Mouse (Mus musculus) brown adipose tissue, adult 24 weeks (tissue): ENCODE results near the gene Sebox. TPM values are rescaled to one million over a fixed set of nuclear protein-coding genes. Genes with fewer than 3 reads are reported as not detected.

Experiments
- H3K27ac ChIP-seq: fragments of 200-500 bp; replicated peaks from 2 replicates; pipeline ENCODE4 v1.5.1; 2012; ENCODE audit warnings: low read depth, mild to moderate bottlenecking, low read length
- H3K4me1 ChIP-seq: fragments of 200-500 bp; 2 replicates; pipeline ENCODE4 v1.6.1; 2012; ENCODE audit warnings: low read length, mixed read lengths; ENCODE audit not compliant: control insufficient read depth, insufficient read depth, insufficient read length
- H3K4me3 ChIP-seq: fragments of 200-500 bp; 2 replicates; pipeline ENCODE4 v1.5.1; 2012; ENCODE audit warnings: low read depth, mild to moderate bottlenecking, low read length, moderate library complexity; ENCODE audit not compliant: insufficient read depth
- polyA plus RNA-seq: library from polyadenylated mRNA; stranded (reverse); fragments of >200 nt; gene quantifications from 2 replicates; pipeline ENCODE4 v1.2.4, GENCODE M21; 2012; ENCODE audit not compliant: missing spikeins, insufficient read depth, insufficient read length

Gene Sebox
- polyA plus RNA-seq, 1 experiment = not detected

GRCm38 (mm10) chr11:78513106-78513790 is 10.0 kb downstream of the Sebox start:
- H3K4me1 ChIP-seq = no peaks in the 10 kb centered on the region
- H3K4me3 ChIP-seq = no peak overlapping the region; the same call in 1 of the 2 replicates
- no peak overlapping the region for H3K27ac ChIP-seq

DNA sequence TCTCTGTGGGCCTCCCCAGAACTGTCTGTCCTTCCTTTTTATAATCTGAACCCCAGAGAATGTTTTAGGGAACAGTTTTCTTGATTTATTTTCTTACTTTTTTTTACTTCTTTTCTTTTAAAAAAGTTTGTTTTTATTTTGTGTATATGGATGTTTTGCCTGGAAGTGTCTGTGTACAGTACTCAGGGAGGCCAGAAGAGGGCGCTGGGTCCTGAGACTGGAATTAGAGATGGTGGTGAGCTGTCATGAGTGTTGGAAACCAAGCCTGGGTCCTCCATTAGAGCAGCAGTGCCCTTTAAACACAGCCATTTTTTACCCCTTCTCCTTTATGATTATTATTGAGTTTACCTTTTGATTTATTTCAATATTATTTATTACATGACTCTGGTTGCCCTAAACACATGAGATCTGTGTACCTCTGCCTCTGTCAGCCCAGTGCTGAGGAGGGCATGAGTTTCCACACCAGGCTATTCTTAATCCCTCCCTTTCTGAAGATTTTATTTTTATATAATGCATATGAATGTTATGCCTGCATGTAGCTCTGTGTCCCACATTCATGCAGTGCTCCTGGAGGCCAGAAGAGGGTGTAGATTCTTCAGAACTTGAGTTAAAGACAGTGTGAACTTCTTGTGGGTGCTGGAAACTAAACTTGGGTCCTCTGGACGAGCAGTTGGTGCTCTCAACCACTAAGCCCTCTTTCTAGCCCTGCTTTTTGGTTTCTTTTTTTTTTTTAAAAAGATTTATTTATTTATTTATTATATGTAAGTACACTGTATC is 12.5 kb downstream of the Sebox start:
- H3K4me1 ChIP-seq = no peaks in the 10 kb centered on the region
- no peak overlapping the region for H3K27ac ChIP-seq
- H3K4me3 ChIP-seq = no peak overlapping the region

GRCm38 (mm10) chr11:78518931-78519330 is 15.7 kb downstream of the Sebox start:
- Histone ChIP-seq H3K4me3 (no peak overlapping the region), H3K4me1 (no peaks in the 10 kb centered on the region), H3K27ac (no peak overlapping the region)

GRCm38 (mm10) chr11:78521880-78522279 is 18.6 kb downstream of the Sebox start:
- no peak overlapping the region for H3K27ac ChIP-seq

DNA sequence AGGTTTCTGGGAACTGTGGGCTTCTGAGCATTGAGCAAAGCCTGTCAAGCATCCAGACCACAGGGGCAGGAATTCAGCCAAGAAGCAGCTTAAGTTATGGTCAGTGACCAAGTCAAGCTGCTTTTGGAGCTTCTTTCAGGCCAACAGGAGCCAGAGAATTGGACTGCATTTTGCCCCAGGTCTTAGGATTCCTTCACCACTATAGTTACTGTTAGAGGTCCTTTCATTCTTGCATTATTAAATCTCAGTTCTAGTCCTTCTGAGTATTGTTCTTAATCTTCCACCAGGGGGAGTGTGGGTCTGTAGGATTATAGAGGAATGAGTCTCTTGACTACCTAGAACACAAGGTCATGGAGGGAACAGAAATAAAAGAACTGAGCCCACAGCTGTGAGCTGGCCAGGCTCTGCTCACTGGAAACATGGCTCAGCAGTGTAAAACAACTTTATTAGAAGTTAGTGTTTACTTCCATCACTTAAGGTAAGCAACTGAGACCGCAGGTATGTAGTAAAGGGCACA is 19.3 kb downstream of the Sebox start:
- Histone ChIP-seq H3K4me3 (no peak overlapping the region), H3K27ac (peak overlapping the region; percentile 7)

More at GRCm38 (mm10) chr11:78521880-78522279, 18.6 kb downstream of the Sebox start:
- H3K4me1 ChIP-seq = no peaks in the 10 kb centered on the region
- H3K4me3 ChIP-seq = no peak overlapping the region

DNA sequence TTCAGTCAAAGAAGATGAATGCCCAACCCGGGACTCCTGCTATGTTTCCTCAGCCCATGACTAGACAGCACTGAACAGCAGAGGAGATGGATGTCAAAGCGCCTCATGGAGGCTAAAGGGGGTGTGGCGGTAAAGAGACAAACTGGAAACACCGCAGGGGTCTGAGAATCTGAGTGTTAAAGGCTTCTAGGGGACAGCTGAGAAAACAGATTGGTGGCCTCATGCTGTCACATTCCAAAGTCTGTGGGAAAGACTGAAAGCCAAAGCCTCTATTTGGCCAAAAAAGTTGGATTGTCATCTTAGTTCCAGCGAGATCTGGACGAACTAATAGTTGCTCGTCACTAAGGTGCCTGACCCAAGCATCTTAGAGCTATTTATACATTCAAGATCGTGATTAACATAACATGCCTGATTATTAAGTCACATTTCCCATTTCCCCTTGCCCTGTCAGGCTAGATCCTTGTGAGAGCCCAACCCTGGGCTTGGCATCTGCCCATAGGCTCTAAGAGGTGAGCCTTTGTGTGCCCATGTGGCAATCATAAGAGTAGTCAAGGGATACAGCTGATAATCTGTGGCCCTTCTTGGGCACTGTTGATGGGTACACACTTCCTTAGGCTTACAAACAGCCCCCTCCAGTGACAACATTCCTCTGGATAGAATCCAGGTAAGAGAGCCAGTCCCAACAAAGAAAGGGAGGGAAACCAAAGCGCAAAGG is 20.2 kb downstream of the Sebox start:
- H3K4me1 ChIP-seq = no peaks in the 10 kb centered on the region
- peak overlapping the region; percentile 55 for H3K27ac ChIP-seq

More for the DNA sequence above, 19.3 kb downstream of the Sebox start:
- no peaks in the 10 kb centered on the region for H3K4me1 ChIP-seq

GRCm38 (mm10) chr11:78524838-78525237 is 21.6 kb downstream of the Sebox start:
- no peak overlapping the region for H3K4me3 ChIP-seq
- peaks cover under 1% of the 10 kb centered on the region; the same call in 1 of the 2 replicates for H3K4me1 ChIP-seq
- no peak overlapping the region for H3K27ac ChIP-seq

More for the DNA sequence above, 20.2 kb downstream of the Sebox start:
- H3K4me3 ChIP-seq = no peak overlapping the region

DNA sequence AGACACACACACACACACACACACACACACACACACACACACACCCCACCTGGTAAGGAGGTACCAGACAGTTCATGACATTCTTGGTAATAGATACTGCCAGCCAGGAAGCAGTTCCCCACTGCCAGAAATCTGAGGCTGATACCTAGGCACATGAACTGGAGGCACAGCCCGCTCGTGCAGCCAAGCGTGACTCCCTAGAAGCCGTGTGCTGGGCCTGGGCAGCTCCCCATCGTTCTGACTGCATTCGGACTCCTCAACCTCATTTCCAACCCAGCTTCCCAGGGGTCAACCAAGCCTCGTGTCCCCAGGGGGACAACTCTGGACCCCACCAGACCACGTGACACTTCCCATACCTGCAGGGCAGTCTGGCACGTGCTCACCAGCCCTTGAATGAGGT is 25.5 kb downstream of the Sebox start:
- H3K4me3 ChIP-seq = no peak overlapping the region
- peaks cover 6% of the 10 kb centered on the region for H3K4me1 ChIP-seq

DNA sequence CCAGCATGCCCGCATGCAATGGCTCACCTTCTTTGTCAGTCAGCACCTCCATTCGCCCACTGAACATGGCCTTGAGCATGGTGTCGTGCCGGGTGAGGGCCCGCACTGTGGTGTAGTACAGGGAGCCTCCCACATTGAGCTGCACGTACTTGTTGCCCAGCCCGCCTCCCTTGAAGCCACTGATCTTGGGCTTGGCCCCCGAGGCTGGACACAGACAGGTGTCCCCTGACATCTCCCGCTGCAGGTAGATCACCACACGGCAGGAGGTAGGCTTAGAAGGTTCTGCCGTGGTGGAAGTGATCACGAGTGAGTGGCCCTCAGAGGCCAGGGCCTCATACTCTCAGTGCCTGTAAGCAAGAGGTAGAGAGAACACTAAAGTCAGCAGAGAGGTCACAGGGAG is 26.8 kb downstream of the Sebox start:
- H3K4me1 ChIP-seq = peaks cover 12% of the 10 kb centered on the region
- H3K27ac ChIP-seq = peak overlapping the region; percentile 97
- H3K4me3 ChIP-seq = peak overlapping the region; percentile 31; the same call in 1 of the 2 replicates

More for the DNA sequence above, 25.5 kb downstream of the Sebox start:
- H3K27ac ChIP-seq = no peak overlapping the region

DNA sequence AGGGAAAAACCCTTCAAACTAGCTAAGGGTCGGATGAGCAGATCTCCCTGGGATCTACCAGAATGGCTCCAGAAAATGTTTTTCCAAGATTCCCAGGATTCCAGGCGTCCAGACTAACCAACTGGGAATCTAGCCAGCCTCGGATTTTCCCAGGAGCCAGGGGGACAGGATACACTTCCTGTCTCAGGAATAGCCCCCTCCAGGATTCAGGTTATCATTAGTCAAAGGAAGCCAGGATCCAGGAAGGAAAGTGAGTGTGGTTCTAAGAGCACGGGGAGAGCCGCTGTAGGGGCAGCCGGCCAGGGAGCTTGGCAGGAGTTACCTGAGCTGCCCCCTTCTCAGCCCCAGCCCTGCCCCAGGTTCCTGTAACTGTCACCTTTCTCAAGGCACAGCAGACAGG is 27.8 kb downstream of the Sebox start:
- peak overlapping the region; percentile 31 for H3K4me3 ChIP-seq
- H3K27ac ChIP-seq = peak overlapping the region; percentile 97
- peaks cover 12% of the 10 kb centered on the region for H3K4me1 ChIP-seq

- H3K4me1 ChIP-seq = peaks cover 12% of the 10 kb centered on the region
- peak overlapping the region; percentile 84 for H3K27ac ChIP-seq
- H3K4me3 ChIP-seq = peak overlapping the region; percentile 10
These were observed 28.3 kb downstream of the Sebox start for GRCm38 (mm10) chr11:78531515-78531914.

- H3K4me3 ChIP-seq = peak overlapping the region; percentile 89
- H3K4me1 ChIP-seq = peaks cover 14% of the 10 kb centered on the region
- peak overlapping the region; percentile 96 for H3K27ac ChIP-seq
These were observed 31.3 kb downstream of the Sebox start for GRCm38 (mm10) chr11:78534516-78534915.

DNA sequence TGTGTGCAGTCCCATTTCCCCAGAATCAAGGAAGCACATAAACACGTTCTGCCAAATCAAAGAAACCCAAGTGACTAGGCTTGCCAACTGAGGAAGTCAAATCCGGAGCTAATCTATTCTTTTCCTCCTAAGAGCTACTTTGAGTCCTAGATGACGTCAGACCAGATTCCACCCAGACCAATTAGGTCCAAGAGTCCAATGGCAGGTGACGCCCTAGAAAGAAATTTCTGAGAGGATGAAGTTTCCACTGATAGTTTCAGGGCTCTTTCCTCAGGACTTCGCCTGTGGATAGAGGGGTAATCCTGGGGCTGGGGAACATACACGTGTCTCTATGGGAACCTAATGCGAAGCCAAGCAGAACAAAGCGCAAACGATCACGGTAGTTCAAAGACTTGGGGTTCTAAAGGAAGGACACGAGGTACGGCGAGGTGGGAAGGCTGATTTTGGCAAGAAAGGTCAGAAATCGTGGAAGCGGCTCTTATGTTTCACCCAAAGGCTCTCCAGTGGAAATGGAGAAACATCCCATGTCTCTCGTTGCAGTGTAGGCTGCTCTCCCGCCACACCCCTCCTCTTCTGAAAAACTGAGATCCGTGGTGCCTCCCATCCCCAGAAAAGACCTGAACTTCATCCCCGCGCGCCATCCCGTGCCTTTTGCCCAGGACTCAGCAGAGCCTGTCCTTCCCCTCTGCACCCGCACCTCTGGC is 32.3 kb downstream of the Sebox start:
- peak overlapping the region; percentile 96 for H3K27ac ChIP-seq
- H3K4me1 ChIP-seq = peaks cover 9% of the 10 kb centered on the region; the same call in 1 of the 2 replicates
- H3K4me3 ChIP-seq = peak overlapping the region; percentile 89

- peak within 1 kb of the TSS; percentile 96 for H3K27ac ChIP-seq
- peaks cover 9% of the 10 kb centered on the region; the same call in 1 of the 2 replicates for H3K4me1 ChIP-seq
- peak within 1 kb of the TSS; percentile 89 for H3K4me3 ChIP-seq
These were observed 32.9 kb downstream of the Sebox start, which contains the start of the genes Tnfaip1 and Ift20 for GRCm38 (mm10) chr11:78536080-78536689. Gene Tnfaip1, minus strand, starts transcription at chr11:78536332. Gene Ift20, plus strand, starts transcription at chr11:78536361.
